Mouse (Mus musculus): ENCODE data around the gene Mlkl. TPM values are rescaled to one million over a fixed set of nuclear protein-coding genes. Genes with fewer than 3 reads are reported as not detected.
"Not testable (repeated sequence)": the region's sequence is repeated elsewhere in the genome, so short reads cannot be mapped to it uniquely, and the experiment has no call there.

The Mlkl gene
- 1 to 10 TPM; 5.3 to 7.1 TPM for polyA plus RNA-seq (2017; shearing (Covaris generic))

- peak; percentile 50 for ATAC-seq
Observed at GRCm38 (mm10) chr8:111337890-111338347, at the start of gene Mlkl. Gene Mlkl (minus strand): TSS chr8:111338177.

DNA sequence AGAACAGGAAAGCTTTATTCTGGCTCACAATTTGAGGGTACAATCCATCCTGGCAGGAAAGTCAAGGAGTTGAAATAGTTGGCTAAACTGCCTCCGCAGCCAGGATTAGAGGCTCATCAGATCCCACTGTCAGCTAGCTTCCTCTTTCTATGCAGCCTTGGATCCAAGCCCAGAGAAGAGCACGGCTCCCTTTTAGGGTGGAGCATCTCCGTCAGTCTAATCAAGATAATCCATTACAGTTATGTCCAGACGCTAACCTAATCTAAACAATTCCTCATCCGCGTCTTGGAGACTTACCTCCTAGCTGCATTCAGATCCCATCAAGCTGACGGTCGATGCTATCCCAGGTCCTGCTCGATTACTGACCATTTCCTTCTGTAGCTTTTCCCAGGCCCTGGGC, 47.9 kb upstream of the Mlkl start:
- ATAC-seq = no peak

DNA sequence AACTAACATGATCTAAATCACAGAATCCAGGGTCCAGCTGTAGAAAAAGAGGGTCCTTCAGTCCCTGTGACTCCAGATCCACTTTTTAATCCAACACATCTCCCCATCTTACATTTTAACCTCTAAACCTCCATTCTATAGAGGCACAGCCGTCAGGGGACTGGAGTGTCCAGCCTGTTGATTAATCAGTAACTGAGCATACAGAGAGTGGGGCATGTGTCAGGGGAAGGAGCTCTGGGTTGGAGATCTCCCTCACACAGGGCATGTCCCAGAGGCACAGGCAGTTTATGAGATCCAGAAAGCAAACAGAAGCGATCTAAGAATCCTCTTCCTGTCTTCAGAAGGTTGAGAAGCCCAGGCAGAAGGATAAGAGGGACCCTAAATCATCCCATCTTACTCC, 46.7 kb upstream of the Mlkl start:
- ATAC-seq = no peak

- no peak for ATAC-seq
Observed at GRCm38 (mm10) chr8:111375192-111375591, 37.2 kb upstream of the Mlkl start.

- ATAC-seq = no peak
Observed at GRCm38 (mm10) chr8:111369711-111370110, 31.7 kb upstream of the Mlkl start.

GRCm38 (mm10) chr8:111367350-111367749, 29.4 kb upstream of the Mlkl start:
- ATAC-seq = no peak

DNA sequence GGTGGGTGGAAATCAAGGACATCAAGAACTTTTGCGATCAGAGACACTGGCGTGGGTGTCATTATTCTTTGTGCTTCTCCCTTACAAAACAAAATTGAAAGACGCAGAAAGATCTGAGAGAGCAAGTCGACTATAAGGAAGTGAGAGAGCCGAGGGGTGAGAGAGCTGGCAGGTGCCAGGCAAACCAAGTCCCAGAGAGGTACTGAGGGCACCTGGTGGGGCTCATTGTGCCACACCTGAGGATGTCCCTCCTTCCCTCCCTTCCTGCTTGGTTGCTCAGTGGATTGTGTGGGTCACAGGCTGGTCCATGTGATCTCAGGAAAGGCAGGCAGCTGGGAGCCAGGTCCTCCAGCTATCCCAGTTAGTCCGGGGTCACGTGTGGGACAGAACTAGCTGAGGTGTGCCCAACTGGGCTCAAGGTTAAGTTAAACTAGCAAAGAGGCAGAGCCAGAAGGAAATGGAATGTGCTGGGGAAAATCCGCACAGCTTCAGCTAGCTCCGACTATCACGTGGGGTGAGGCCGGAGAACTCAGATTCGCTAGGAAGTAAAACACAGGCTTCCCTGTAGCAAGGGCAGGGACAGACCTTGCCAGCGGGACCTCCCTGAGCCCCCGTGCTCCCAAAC, 28.7 kb upstream of the Mlkl start:
- no peak for ATAC-seq

GRCm38 (mm10) chr8:111363489-111363888, 25.5 kb upstream of the Mlkl start:
- ATAC-seq = no peak

GRCm38 (mm10) chr8:111360579-111361209, 22.7 kb upstream of the Mlkl start:
- no peak for ATAC-seq

- ATAC-seq = no peak
Observed at GRCm38 (mm10) chr8:111359936-111360335, 22.0 kb upstream of the Mlkl start.

- ATAC-seq = no peak
Observed at GRCm38 (mm10) chr8:111358905-111359304, 20.9 kb upstream of the Mlkl start.

DNA sequence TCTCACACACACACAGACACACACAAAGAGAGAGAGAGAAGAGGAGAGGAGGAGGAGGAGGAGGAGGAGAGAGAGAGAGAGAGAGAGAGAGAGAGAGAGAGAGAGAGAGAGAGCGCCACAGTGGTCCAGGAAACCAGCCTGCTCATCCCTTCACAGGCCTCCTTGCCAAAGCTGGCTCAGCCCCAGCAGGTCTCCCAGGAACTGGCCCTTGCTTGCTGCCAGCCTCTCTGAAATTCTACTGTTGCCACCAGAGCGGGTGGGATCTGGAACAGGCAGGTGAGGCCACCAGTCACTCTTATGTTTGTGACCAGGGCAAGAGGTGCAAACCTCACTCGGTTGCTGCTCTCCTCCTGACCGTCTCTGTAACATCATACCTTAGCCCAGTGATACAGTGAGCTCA, 19.5 kb upstream of the Mlkl start:
- no peak for ATAC-seq

GRCm38 (mm10) chr8:111353497-111353896, 15.5 kb upstream of the Mlkl start:
- no peak for ATAC-seq

DNA sequence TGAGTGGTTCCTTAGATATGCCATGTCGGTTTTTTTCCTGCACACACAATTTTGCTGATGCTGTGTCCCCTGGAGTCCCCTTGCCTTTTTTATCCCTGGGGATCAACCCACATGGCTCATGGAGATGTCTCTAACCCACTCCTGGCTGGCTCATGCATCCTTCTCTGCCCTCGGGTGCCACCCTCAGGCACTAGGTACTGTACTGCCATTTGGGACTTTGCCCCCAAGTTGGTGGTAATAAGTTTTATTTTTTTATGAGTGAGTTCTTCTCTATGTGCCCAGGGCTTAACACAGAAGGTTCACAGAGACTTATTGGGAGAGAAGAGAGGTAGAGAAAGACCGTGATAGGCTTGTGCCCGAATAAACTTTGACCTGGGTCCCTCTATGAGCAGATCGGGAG, 14.3 kb upstream of the Mlkl start:
- no peak for ATAC-seq

DNA sequence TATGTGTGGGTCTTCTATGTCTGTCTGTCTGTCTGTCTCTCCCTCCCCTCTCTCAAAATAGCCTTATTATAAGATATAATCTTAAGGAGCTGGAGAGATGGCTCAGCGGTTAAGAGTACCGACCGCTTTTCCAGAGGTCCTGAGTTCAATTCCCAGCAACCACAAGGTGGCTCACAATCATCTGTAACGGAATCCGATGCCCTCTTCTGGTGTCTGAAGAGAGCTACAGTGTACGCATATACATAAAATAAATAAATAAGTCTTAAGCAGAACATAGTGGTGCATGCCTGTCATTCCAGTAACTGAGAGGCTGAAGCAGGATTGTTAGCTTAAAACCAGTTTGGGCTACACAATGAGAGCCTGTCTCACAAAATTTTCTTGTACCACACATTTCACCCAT, 12.6 kb upstream of the Mlkl start:
- no peak for ATAC-seq

DNA sequence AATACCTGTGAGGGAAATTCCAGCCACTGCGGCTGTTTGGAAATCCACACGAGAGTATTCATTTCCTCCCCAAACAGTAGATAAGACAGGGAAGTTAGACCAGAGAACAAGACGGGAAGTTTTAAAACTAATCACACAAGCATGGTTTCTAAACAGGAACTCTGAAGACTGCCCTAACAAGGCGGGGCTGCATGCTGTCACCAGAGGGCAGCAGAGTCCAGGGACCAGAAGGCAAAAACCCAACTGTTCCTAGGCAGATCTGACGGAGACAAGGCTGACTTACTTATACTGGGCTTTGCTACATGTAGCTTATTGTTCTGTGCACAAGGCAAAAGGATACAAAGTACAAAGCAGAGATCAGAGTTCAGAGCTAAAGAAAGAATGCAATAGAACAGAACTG, 5.2 kb upstream of the Mlkl start:
- peak; percentile 85 for ATAC-seq

DNA sequence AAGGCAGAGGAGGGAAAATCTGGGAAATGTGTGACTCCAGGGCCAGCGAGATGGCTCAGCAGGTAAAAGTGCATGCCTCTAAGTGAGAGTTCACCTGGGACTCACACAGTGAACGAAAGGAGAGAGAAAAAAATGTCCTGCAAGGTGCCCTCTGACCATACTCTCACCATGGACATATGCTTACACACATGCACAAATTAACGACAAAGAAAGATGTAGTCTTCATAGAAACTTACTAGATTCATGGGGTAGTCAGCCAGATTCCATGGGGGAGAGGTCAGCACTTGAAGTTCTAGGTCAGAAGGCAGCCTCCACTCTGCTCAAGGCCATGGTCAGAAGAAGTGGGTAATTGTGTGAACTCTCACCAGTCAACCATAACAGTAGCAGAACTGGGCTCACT, 2.2 kb upstream of the Mlkl start:
- ATAC-seq = no peak

DNA sequence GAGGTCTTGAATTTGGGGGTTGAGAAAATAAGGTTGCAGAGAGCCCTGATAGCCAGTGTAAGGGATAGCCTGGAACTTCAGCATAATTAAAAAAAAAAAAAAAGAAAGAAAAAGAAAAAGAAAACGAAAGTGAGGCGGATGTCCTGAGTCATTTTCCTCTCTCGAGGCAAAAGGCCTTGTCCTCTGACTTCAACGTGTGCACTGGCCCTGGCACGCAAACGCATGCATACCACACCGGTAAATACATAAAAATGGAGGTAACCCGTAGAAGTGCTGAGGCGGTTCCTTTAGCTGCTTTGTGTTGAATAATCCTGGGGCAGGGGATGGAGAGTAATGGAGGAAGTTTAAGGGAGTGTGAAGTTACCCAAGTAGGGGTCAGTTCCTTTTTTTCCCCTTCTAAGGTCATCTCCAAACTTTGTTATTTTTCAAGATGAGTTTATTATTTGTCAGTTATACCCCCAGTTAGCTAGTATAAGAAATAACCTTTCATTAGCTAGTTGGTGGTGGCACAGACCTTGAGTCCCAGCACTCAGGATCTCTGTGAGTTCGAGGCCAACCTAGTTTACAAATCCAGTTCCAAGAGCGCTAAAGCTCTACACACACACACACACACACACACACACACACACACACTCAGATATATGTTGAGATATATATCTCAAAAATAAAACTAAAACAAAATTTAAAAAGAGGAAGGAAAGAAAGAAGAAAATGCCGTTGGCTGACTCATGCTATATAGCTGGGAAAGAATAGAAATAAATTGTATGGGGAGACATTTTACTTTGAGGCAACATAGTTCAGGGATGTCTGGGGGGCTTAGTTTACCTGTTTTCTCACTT, 612 bp upstream of the Mlkl start:
- ATAC-seq = peak; percentile 60

DNA sequence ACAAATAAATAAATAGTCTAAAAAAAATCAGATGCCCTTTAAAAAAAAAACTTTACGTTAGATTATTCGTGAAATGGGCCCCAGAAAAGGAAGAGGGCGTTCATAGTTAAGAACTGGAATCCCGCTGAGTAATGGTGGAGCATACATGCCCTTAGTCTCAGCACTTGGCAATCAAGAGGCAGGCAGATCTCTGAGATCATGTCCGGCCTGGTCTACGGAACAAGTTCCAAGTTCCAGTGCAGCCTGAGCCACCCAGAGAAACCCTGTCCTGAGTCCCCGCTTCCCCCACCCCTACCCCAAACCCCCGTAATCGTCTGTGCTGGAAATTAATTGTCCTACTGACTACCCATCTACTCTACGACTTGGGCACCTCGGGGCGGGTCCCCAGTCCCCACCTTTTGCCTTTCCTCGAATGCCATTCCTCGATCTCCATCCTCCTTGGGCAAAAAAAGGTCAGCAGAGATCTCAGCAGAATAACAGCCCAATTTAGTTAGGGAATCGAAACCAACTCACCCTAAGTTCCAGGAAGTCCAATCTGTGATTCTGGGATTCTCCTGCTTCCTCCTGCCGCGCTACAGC, 577 bp downstream of the Mlkl start:
- ATAC-seq = peak; percentile 34

DNA sequence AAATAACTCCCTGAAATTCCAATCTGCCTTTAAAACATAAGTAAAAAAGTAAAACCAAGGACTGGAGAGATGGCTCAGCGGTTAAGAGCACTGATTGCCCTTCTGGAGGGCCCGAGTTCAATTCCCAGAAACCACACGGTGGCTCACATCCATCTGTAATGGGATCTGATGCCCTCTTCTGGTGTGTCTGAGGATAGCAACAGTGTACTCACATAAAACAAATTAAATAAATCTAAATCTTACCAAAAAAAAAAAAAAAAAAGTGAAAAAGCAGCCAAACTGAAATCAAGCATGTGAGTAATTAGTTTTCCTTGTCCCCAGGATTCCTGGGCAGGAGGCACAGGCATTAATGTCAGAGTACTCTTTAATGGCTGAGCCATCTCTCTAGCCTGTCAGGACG, 1.3 kb downstream of the Mlkl start:
- no peak for ATAC-seq

- no peak for ATAC-seq
Observed at GRCm38 (mm10) chr8:111325222-111325790, 12.7 kb downstream of the Mlkl start.

DNA sequence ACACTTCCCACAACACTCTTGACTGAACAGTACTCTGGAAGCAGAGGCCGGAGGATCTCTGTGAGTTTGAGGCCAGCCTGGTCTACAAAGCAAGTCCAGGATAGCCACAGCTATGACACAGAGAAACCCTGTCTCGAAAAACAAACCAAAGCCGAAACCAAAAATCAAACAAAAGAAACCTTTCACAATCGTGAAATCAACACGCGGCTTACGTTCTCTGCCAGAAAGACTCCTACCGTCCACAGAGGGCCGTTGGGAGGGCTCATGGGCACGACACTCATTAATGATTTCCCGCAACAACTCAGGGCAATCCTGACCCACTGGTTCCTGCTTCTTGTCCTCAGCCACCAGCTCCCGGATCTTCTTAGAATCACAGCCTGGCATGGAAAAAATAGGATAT, 23.2 kb downstream of the Mlkl start:
- ATAC-seq = no peak

- not testable (repeated sequence) for ATAC-seq
Observed at GRCm38 (mm10) chr8:111313961-111314360, 24.0 kb downstream of the Mlkl start.
